Mouse (Mus musculus) lung, adult 18-20 months (tissue): Measurements from ENCODE around the gene Oas2.
"Not testable (repeated sequence)": the region's sequence is repeated elsewhere in the genome, so short reads cannot be mapped to it uniquely, and the experiment has no call there.

ENCODE experiments used
- DNase-seq, 2 experiments: peaks; one replicate each; pipeline ENCODE4 v3.0.0; 2022; ENCODE audit warnings: mixed read lengths in 2 of 2

The Oas2 gene

GRCm38 (mm10) chr5:120749688-120750087 lies at the start of gene Oas2:
Gene Oas2, minus strand, starts transcription at chr5:120749853.
- DNase-seq, result peak; percentile 9 to 11

- not testable (repeated sequence) for DNase-seq
These were observed 49.3 kb upstream of the Oas2 start for GRCm38 (mm10) chr5:120798943-120799342.

GRCm38 (mm10) chr5:120798147-120798546 lies 48.5 kb upstream of the Oas2 start:
- DNase-seq, result not testable (repeated sequence)

- not testable (repeated sequence) for DNase-seq
These were observed 45.9 kb upstream of the Oas2 start, which contains the start of gene Oas1e for GRCm38 (mm10) chr5:120795480-120796034. Gene Oas1e, minus strand, starts transcription at chr5:120795530.

GRCm38 (mm10) chr5:120793043-120793442 lies 43.4 kb upstream of the Oas2 start:
- peak; percentile 37 to 45 for DNase-seq

- DNase-seq, result no peak
These were observed 37.4 kb upstream of the Oas2 start for GRCm38 (mm10) chr5:120787042-120787441.

GRCm38 (mm10) chr5:120782446-120782845 lies 32.8 kb upstream of the Oas2 start:
- no peak for DNase-seq

- DNase-seq, result no peak
These were observed 32.0 kb upstream of the Oas2 start for GRCm38 (mm10) chr5:120781646-120782045.

- DNase-seq, result peak; percentile 18 to 39
These were observed 30.3 kb upstream of the Oas2 start for GRCm38 (mm10) chr5:120779922-120780321.

- no peak for DNase-seq
These were observed 29.3 kb upstream of the Oas2 start for GRCm38 (mm10) chr5:120778941-120779340.

GRCm38 (mm10) chr5:120777478-120777877 lies 27.8 kb upstream of the Oas2 start, which contains the start of gene Oas3:
Gene Oas3, minus strand, starts transcription at chr5:120777661.
- no peak for DNase-seq

- DNase-seq, result no peak
These were observed 27.1 kb upstream of the Oas2 start for GRCm38 (mm10) chr5:120776801-120777200.

GRCm38 (mm10) chr5:120775287-120775985 lies 25.8 kb upstream of the Oas2 start:
- DNase-seq, result peak; percentile 3 to 12

- no peak for DNase-seq
These were observed 19.7 kb upstream of the Oas2 start for GRCm38 (mm10) chr5:120769396-120769795.

GRCm38 (mm10) chr5:120765010-120765409 lies 15.4 kb upstream of the Oas2 start:
- DNase-seq, result no peak

GRCm38 (mm10) chr5:120761901-120762300 lies 12.2 kb upstream of the Oas2 start:
- no peak for DNase-seq

GRCm38 (mm10) chr5:120754215-120754614 lies 4.6 kb upstream of the Oas2 start:
- DNase-seq, result no peak

- DNase-seq, result no peak
These were observed 3.1 kb upstream of the Oas2 start for GRCm38 (mm10) chr5:120752786-120753185.

GRCm38 (mm10) chr5:120751206-120751605 lies 1.6 kb upstream of the Oas2 start:
- DNase-seq, result no peak

GRCm38 (mm10) chr5:120746451-120746850 lies 3.2 kb downstream of the Oas2 start:
- DNase-seq, result peak in 1 of 2 experiments; percentile 35

GRCm38 (mm10) chr5:120742125-120742524 lies 7.5 kb downstream of the Oas2 start:
- peak; percentile 9 to 11 for DNase-seq

- DNase-seq, result no peak
These were observed 15.2 kb downstream of the Oas2 start for GRCm38 (mm10) chr5:120734380-120734990.

GRCm38 (mm10) chr5:120733696-120734095 lies 16.0 kb downstream of the Oas2 start:
- no peak for DNase-seq

- DNase-seq, result no peak
These were observed 16.9 kb downstream of the Oas2 start for GRCm38 (mm10) chr5:120732740-120733139.
